Mouse (Mus musculus) lung, postnatal 0 days (tissue): ENCODE results near the gene Ppp1r9a.

Experiments
- CTCF ChIP-seq: IDR thresholded peaks from 2 replicates; pipeline ENCODE4 v1.5.1; 2016; ENCODE audit warnings: antibody characterized with exemption, mild to moderate bottlenecking
- EP300 ChIP-seq: IDR thresholded peaks from 2 replicates; pipeline ENCODE4 v1.6.1; 2016; ENCODE audit warnings: antibody characterized with exemption, mild to moderate bottlenecking, control low read depth

DNA sequence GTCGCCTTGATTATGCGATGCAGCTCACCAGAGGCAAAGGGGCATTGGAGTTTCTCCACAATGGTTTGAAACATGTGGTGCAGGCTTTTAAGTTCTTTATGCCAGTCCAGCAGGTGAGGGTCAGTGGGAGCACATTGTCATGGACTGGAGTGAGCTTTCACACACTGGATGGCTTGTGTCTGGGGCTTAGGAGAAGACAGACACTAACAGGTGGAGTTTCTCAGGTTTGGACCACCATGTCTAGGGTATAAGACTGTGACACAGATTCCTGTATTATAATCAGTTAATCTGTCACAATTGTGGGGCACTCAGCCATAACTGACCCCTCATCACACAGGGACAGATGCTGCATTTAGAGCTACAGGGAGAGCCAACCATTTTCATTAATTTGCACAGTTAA is 124.5 kb downstream of the Ppp1r9a start:
- TF ChIP-seq CTCF (no peak), EP300 (no peak)
